Mouse (Mus musculus) myocyte (in vitro differentiated cells): Measurements from ENCODE around the gene Mob2. TPM values are rescaled to one million over a fixed set of nuclear protein-coding genes. Genes with fewer than 3 reads are reported as not detected.
A peak's percentile ranks its signal among the peaks of the same experiment; 100 is the strongest.

Source experiments
- H3K27me3 ChIP-seq: one replicate; pipeline ENCODE4 v1.6.1; 2011; ENCODE audit not compliant: control insufficient read depth, insufficient read depth, insufficient read length
- H3K36me3 ChIP-seq: one replicate; pipeline ENCODE4 v1.6.1; 2011; ENCODE audit not compliant: control insufficient read depth, insufficient read depth
- H3K4me2 ChIP-seq: one replicate; pipeline ENCODE4 v1.6.1; 2011; ENCODE audit warnings: low read depth, control low read depth
- H3K4me3 ChIP-seq: one replicate; pipeline ENCODE4 v1.5.1; 2011; ENCODE audit warnings: mild to moderate bottlenecking, control low read depth, moderate library complexity
- H3K79me2 ChIP-seq: one replicate; pipeline ENCODE4 v1.6.1; 2011; ENCODE audit not compliant: control insufficient read depth, insufficient read depth
- H3ac ChIP-seq: one replicate; pipeline ENCODE4 v1.6.1; 2011; ENCODE audit not compliant: control insufficient read depth, insufficient read length
- CEBPB ChIP-seq: IDR thresholded peaks from 2 replicates; pipeline ENCODE4 v1.6.1; 2011; ENCODE audit warnings: mild to moderate bottlenecking, moderate library complexity; ENCODE audit not compliant: poor library complexity, insufficient read depth, severe bottlenecking
- E2F4 ChIP-seq: IDR thresholded peaks from one replicate; pipeline ENCODE4 v1.6.1; 2011; ENCODE audit warnings: mild to moderate bottlenecking, control low read depth, moderate library complexity; ENCODE audit not compliant: insufficient read depth
- MAX ChIP-seq: IDR thresholded peaks from one replicate; pipeline ENCODE4 v1.6.1; 2011; ENCODE audit warnings: low read depth, mild to moderate bottlenecking, control low read depth
- MYOD1 ChIP-seq, 3 experiments: IDR thresholded peaks; one replicate each; pipeline ENCODE4 v1.6.1; 2011; ENCODE audit warnings: control low read depth in 2 of 3, low read depth in 2 of 3, mild to moderate bottlenecking in 2 of 3, moderate library complexity in 1 of 3; ENCODE audit not compliant: insufficient read length in 2 of 3, control insufficient read depth in 1 of 3
- MYOG ChIP-seq, 3 experiments: IDR thresholded peaks; one replicate each; pipeline ENCODE4 v1.6.1; 2011; ENCODE audit warnings: control low read depth in 2 of 3, low read depth in 2 of 3, mild to moderate bottlenecking in 2 of 3; ENCODE audit not compliant: insufficient read length in 2 of 3, control insufficient read depth in 1 of 3, insufficient read depth in 1 of 3
- POLR2A ChIP-seq: IDR thresholded peaks from one replicate; pipeline ENCODE4 v1.6.1; 2011; ENCODE audit warnings: low read depth, mild to moderate bottlenecking, control low read depth, moderate library complexity; ENCODE audit not compliant: insufficient read length
- POLR2AphosphoS2 ChIP-seq: IDR thresholded peaks from one replicate; pipeline ENCODE4 v1.6.1; 2011; ENCODE audit warnings: low read depth, control low read depth; ENCODE audit not compliant: insufficient read length
- REST ChIP-seq: IDR thresholded peaks from one replicate; pipeline ENCODE4 v1.6.1; 2011; ENCODE audit warnings: mild to moderate bottlenecking, control low read depth, moderate library complexity; ENCODE audit not compliant: insufficient read depth, insufficient read length
- SRF ChIP-seq: IDR thresholded peaks from one replicate; pipeline ENCODE4 v1.6.1; 2011; ENCODE audit warnings: low read depth; ENCODE audit not compliant: control insufficient read depth, insufficient read length
- TCF12 ChIP-seq: IDR thresholded peaks from one replicate; pipeline ENCODE4 v1.6.1; 2011; ENCODE audit warnings: mild to moderate bottlenecking, control low read depth; ENCODE audit not compliant: poor library complexity, insufficient read depth, severe bottlenecking
- TCF3 ChIP-seq: IDR thresholded peaks from one replicate; pipeline ENCODE4 v1.6.1; 2011; ENCODE audit warnings: low read depth, control low read depth; ENCODE audit not compliant: insufficient read length
- USF1 ChIP-seq: IDR thresholded peaks from one replicate; pipeline ENCODE4 v1.6.1; 2011; ENCODE audit warnings: low read depth, mild to moderate bottlenecking, control low read depth, moderate library complexity
- polyA plus RNA-seq: library from polyadenylated mRNA; unstranded; fragments of >200 nt; fragmentation: generic; extraction: Trizol; gene quantifications from one replicate; pipeline ENCODE4 v1.2.1, GENCODE M21; 2012; ENCODE audit warnings: missing spikeins

Mob2 gene
- polyA plus RNA-seq, 1 experiment: 39.2 TPM

GRCm38 (mm10) chr7:142034198-142034597 lies 26.7 kb downstream of the Mob2 start:
- TF ChIP-seq TCF12 (no peak), POLR2AphosphoS2 (peak; percentile 33), SRF (peak; percentile 74), CEBPB (no peak), POLR2A (peak; percentile 52), MYOG (IDR thresholded peaks at IDR 0.05; ENCODE audit: control insufficient read depth in 1 of 3, insufficient read depth in 1 of 3, insufficient read length in 2 of 3, low read depth in 2 of 3) (peak in 1 of 3 experiments; percentile 36), MYOD1 (IDR thresholded peaks at IDR 0.05; ENCODE audit: control insufficient read depth in 1 of 3, insufficient read length in 2 of 3, low read depth in 2 of 3) (peak in 1 of 3 experiments; percentile 55)
- H3K4me3 ChIP-seq: no peak overlapping the region
- H3K79me2 ChIP-seq: peaks cover 37% of the 10 kb centered on the region

GRCm38 (mm10) chr7:142030073-142030472 lies 30.8 kb downstream of the Mob2 start:
- Histone ChIP-seq H3K4me2 (no peak overlapping the region), H3K27me3 (no peaks in the 10 kb centered on the region), H3K79me2 (peaks cover 39% of the 10 kb centered on the region), H3K36me3 (no peaks in the 10 kb centered on the region), H3ac (no peak overlapping the region), H3K4me3 (no peak overlapping the region)
- TF ChIP-seq TCF12 (no peak), POLR2A (no peak), POLR2AphosphoS2 (no peak), TCF3 (no peak), MYOG (IDR thresholded peaks at IDR 0.05; ENCODE audit: control insufficient read depth in 1 of 3, insufficient read depth in 1 of 3, insufficient read length in 2 of 3, low read depth in 2 of 3) (no peak), SRF (no peak), MYOD1 (IDR thresholded peaks at IDR 0.05; ENCODE audit: control insufficient read depth in 1 of 3, insufficient read length in 2 of 3, low read depth in 2 of 3) (no peak), CEBPB (no peak), USF1 (no peak), MAX (no peak), REST (no peak), E2F4 (no peak)

More at GRCm38 (mm10) chr7:142034198-142034597, 26.7 kb downstream of the Mob2 start:
- no peak overlapping the region for H3ac ChIP-seq
- no peaks in the 10 kb centered on the region for H3K36me3 ChIP-seq
- peak overlapping the region; percentile 63 for H3K4me2 ChIP-seq
- no peaks in the 10 kb centered on the region for H3K27me3 ChIP-seq

- Histone ChIP-seq H3K27me3 (no peaks in the 10 kb centered on the region), H3ac (no peak overlapping the region), H3K4me3 (no peak overlapping the region), H3K36me3 (no peaks in the 10 kb centered on the region), H3K79me2 (peaks cover 31% of the 10 kb centered on the region), H3K4me2 (no peak overlapping the region)
- TF ChIP-seq MYOD1 (IDR thresholded peaks at IDR 0.05; ENCODE audit: control insufficient read depth in 1 of 3, insufficient read length in 2 of 3, low read depth in 2 of 3) (no peak), CEBPB (no peak), REST (no peak), SRF (no peak), MYOG (IDR thresholded peaks at IDR 0.05; ENCODE audit: control insufficient read depth in 1 of 3, insufficient read depth in 1 of 3, insufficient read length in 2 of 3, low read depth in 2 of 3) (no peak), TCF3 (no peak), MAX (no peak), TCF12 (no peak), USF1 (no peak)
Measured at GRCm38 (mm10) chr7:142025926-142026325, 34.9 kb downstream of the Mob2 start.

- peaks cover 31% of the 10 kb centered on the region for H3K79me2 ChIP-seq
- H3K36me3 ChIP-seq: no peaks in the 10 kb centered on the region
- no peaks in the 10 kb centered on the region for H3K27me3 ChIP-seq
- H3ac ChIP-seq: no peak overlapping the region
- H3K4me2 ChIP-seq: no peak overlapping the region
- H3K4me3 ChIP-seq: no peak overlapping the region
- TF ChIP-seq USF1 (no peak), REST (no peak), SRF (no peak), MYOG (IDR thresholded peaks at IDR 0.05; ENCODE audit: control insufficient read depth in 1 of 3, insufficient read depth in 1 of 3, insufficient read length in 2 of 3, low read depth in 2 of 3) (no peak), POLR2A (no peak), POLR2AphosphoS2 (no peak), MAX (no peak), CEBPB (no peak), TCF12 (no peak), TCF3 (no peak)
Measured at GRCm38 (mm10) chr7:142025196-142025595, 35.7 kb downstream of the Mob2 start.

GRCm38 (mm10) chr7:142020827-142021226 lies 40.0 kb downstream of the Mob2 start:
- Histone ChIP-seq H3K4me2 (no peak overlapping the region), H3K4me3 (no peak overlapping the region), H3K79me2 (no peaks in the 10 kb centered on the region), H3K36me3 (no peaks in the 10 kb centered on the region), H3ac (no peak overlapping the region), H3K27me3 (no peaks in the 10 kb centered on the region)
- no peak for TF ChIP-seq E2F4
- TF ChIP-seq CEBPB: no peak
- TF ChIP-seq TCF12: no peak
- no peak for TF ChIP-seq USF1
- no peak for TF ChIP-seq SRF
- no peak for TF ChIP-seq POLR2A
- TF ChIP-seq MAX: no peak
- no peak for TF ChIP-seq REST
- TF ChIP-seq MYOG (IDR thresholded peaks at IDR 0.05; ENCODE audit: control insufficient read depth in 1 of 3, insufficient read depth in 1 of 3, insufficient read length in 2 of 3, low read depth in 2 of 3): no peak
- no peak for TF ChIP-seq POLR2AphosphoS2
- TF ChIP-seq MYOD1 (IDR thresholded peaks at IDR 0.05; ENCODE audit: control insufficient read depth in 1 of 3, insufficient read length in 2 of 3, low read depth in 2 of 3): no peak
- no peak for TF ChIP-seq TCF3
